Mouse (Mus musculus) thymus, adult 2 months (tissue): ENCODE data around the gene Tmem121.

Experiments used
- CTCF ChIP-seq: fragments of 200-500 bp; IDR thresholded peaks from 2 replicates; pipeline ENCODE4 v1.5.1; 2012; ENCODE audit warnings: mild to moderate bottlenecking, control low read depth, low read length, moderate library complexity, borderline replicate concordance; ENCODE audit not compliant: control insufficient read depth, poor library complexity, insufficient read depth; ENCODE audit errors: extremely low read depth
- POLR2A ChIP-seq: fragments of 200-500 bp; IDR thresholded peaks from 2 replicates; pipeline ENCODE4 v1.6.1; 2012; ENCODE audit warnings: mild to moderate bottlenecking, low read length, control low read depth, moderate library complexity; ENCODE audit not compliant: control insufficient read depth, poor library complexity, insufficient read depth; ENCODE audit errors: extremely low read depth

- TF ChIP-seq CTCF (no peak), POLR2A (no peak)
Measured at GRCm38 (mm10) chr12:113136492-113137020, 49.2 kb upstream of the Tmem121 start.
